Mouse (Mus musculus) lung, embryonic 16.5 days (tissue): Measurements from ENCODE around the gene Col9a1. TPM values are rescaled to one million over a fixed set of nuclear protein-coding genes. Genes with fewer than 3 reads are reported as not detected.

Experiments used
- ATAC-seq: fragments of 200-750 bp; cut with Nextera tagmentation; 2 replicates; pipeline ENCODE4 v1.8.0; 2017; ENCODE audit warnings: low read depth, mild to moderate bottlenecking, moderate library complexity
- H3K27ac ChIP-seq: fragments of 300-500 bp; sonication (generic); 2 replicates; pipeline ENCODE4 v1.5.1; 2014; ENCODE audit warnings: mild to moderate bottlenecking, control low read depth, low read length
- H3K27me3 ChIP-seq: fragments of 300-500 bp; sonication (generic); 2 replicates; pipeline ENCODE4 v1.6.1; 2014; ENCODE audit warnings: low read depth, low read length, mixed read lengths; ENCODE audit not compliant: control insufficient read depth, insufficient read depth
- H3K36me3 ChIP-seq: fragments of 300-500 bp; sonication (generic); 2 replicates; pipeline ENCODE4 v1.6.1; 2014; ENCODE audit warnings: low read length; ENCODE audit not compliant: control insufficient read depth, insufficient read depth
- H3K4me1 ChIP-seq: fragments of 300-500 bp; sonication (generic); replicated peaks from 2 replicates; pipeline ENCODE4 v1.6.1; 2014; ENCODE audit warnings: low read length, mixed read lengths; ENCODE audit not compliant: control insufficient read depth, insufficient read depth
- H3K4me2 ChIP-seq: fragments of 300-500 bp; sonication (generic); 2 replicates; pipeline ENCODE4 v1.6.1; 2014; ENCODE audit warnings: low read depth, low read length, control low read depth
- H3K4me3 ChIP-seq: fragments of 300-500 bp; sonication (generic); 2 replicates; pipeline ENCODE4 v1.5.1; 2014; ENCODE audit warnings: mild to moderate bottlenecking, low read length, control low read depth
- H3K9ac ChIP-seq: fragments of 300-500 bp; sonication (generic); 2 replicates; pipeline ENCODE4 v1.6.1; 2014; ENCODE audit warnings: low read length, control low read depth
- H3K9me3 ChIP-seq: fragments of 300-500 bp; sonication (generic); 2 replicates; pipeline ENCODE4 v1.6.1; 2016; ENCODE audit warnings: low read length; ENCODE audit not compliant: control insufficient read depth
- WGBS: fragments of 180-500 bp; shearing (Covaris S2); extraction: QIAGEN DNeasy Blood & Tissue Kit; methylation state at CpG from one replicate; pipeline ENCODE4 v1.1.7; 2014; 5-methylcytosine and 5-hydroxymethylcytosine counted together
- polyA plus RNA-seq: library from polyadenylated mRNA; unstranded; fragments of >200 nt; fragmentation: Nextera tagmentation; extraction: Ambion mirVana; gene quantifications from 2 replicates; pipeline ENCODE4 v1.2.1, GENCODE M21; 2015

Col9a1 gene
- polyA plus RNA-seq, 1 experiment from 2014 or later, result 13.1 TPM

GRCm38 (mm10) chr1:24195070-24195840 is 17.8 kb downstream of the Col9a1 start:
- Histone ChIP-seq H3K4me2 (peak overlapping the region; percentile 32), H3K27me3 (no peaks in the 10 kb centered on the region), H3K4me1 (peaks cover 4% of the 10 kb centered on the region), H3K27ac (peak overlapping the region; percentile 8), H3K4me3 (peak overlapping the region; percentile 16; the same call in 1 of the 2 replicates), H3K9me3 (no peaks in the 10 kb centered on the region), H3K9ac (no peak overlapping the region), H3K36me3 (no peaks in the 10 kb centered on the region)
- peak; percentile 43; the same call in 1 of the 2 replicates for ATAC-seq
- WGBS, result 19% methylated on average over 12 of the region's 12 CpGs

GRCm38 (mm10) chr1:24195951-24196517 is 18.6 kb downstream of the Col9a1 start:
- Histone ChIP-seq H3K9me3 (no peaks in the 10 kb centered on the region), H3K27ac (no peak overlapping the region; the same call in 1 of the 2 replicates), H3K4me2 (peak overlapping the region; percentile 32), H3K36me3 (no peaks in the 10 kb centered on the region), H3K27me3 (no peaks in the 10 kb centered on the region), H3K4me3 (no peak overlapping the region), H3K4me1 (peaks cover 4% of the 10 kb centered on the region), H3K9ac (no peak overlapping the region)
- peak; percentile 65 for ATAC-seq
- WGBS, result 24% methylated on average over 3 of the region's 3 CpGs

GRCm38 (mm10) chr1:24211621-24212385 is 34.4 kb downstream of the Col9a1 start:
- H3K9me3 ChIP-seq, result no peaks in the 10 kb centered on the region; the same call in 1 of the 2 replicates
- H3K27me3 ChIP-seq, result no peaks in the 10 kb centered on the region
- H3K36me3 ChIP-seq, result no peaks in the 10 kb centered on the region
- WGBS, result 64% methylated on average over 9 of the region's 9 CpGs
- H3K4me2 ChIP-seq, result no peak overlapping the region
- no peak for ATAC-seq
- H3K4me1 ChIP-seq, result no peaks in the 10 kb centered on the region
- H3K4me3 ChIP-seq, result no peak overlapping the region
- no peak overlapping the region for H3K27ac ChIP-seq
- no peak overlapping the region for H3K9ac ChIP-seq

GRCm38 (mm10) chr1:24219041-24219440 is 41.6 kb downstream of the Col9a1 start:
- ATAC-seq, result 0 out of 2 replicates have a peak, but pooled peaks have one; percentile 70
- Histone ChIP-seq H3K9ac (no peak overlapping the region), H3K4me1 (no peaks in the 10 kb centered on the region), H3K9me3 (no peaks in the 10 kb centered on the region), H3K27me3 (no peaks in the 10 kb centered on the region), H3K4me2 (no peak overlapping the region), H3K27ac (no peak overlapping the region), H3K4me3 (no peak overlapping the region), H3K36me3 (no peaks in the 10 kb centered on the region)
- WGBS, result 37% methylated on average over 6 of the region's 6 CpGs

GRCm38 (mm10) chr1:24222231-24222630 is 44.8 kb downstream of the Col9a1 start:
- Histone ChIP-seq H3K36me3 (no peaks in the 10 kb centered on the region), H3K27me3 (no peaks in the 10 kb centered on the region), H3K4me2 (no peak overlapping the region), H3K9me3 (no peaks in the 10 kb centered on the region), H3K4me1 (peaks cover 9% of the 10 kb centered on the region), H3K27ac (no peak overlapping the region), H3K9ac (no peak overlapping the region), H3K4me3 (no peak overlapping the region)
- WGBS, result 79% methylated on average over 2 of the region's 2 CpGs
- ATAC-seq, result no peak

GRCm38 (mm10) chr1:24222981-24223612 is 45.7 kb downstream of the Col9a1 start:
- ATAC-seq, result no peak
- H3K4me1 ChIP-seq, result peaks cover 11% of the 10 kb centered on the region
- H3K27ac ChIP-seq, result no peak overlapping the region
- no peak overlapping the region for H3K4me3 ChIP-seq
- no peaks in the 10 kb centered on the region for H3K9me3 ChIP-seq
- H3K27me3 ChIP-seq, result no peaks in the 10 kb centered on the region
- H3K9ac ChIP-seq, result no peak overlapping the region
- WGBS, result 90% methylated on average over 8 of the region's 8 CpGs
- H3K36me3 ChIP-seq, result no peaks in the 10 kb centered on the region
- no peak overlapping the region for H3K4me2 ChIP-seq

GRCm38 (mm10) chr1:24225825-24226526 is 48.6 kb downstream of the Col9a1 start:
- no peak overlapping the region for H3K4me3 ChIP-seq
- peak overlapping the region; percentile 37; the same call in 1 of the 2 replicates for H3K27ac ChIP-seq
- peak; percentile 83 for ATAC-seq
- no peaks in the 10 kb centered on the region for H3K36me3 ChIP-seq
- WGBS, result 71% methylated on average over 4 of the region's 4 CpGs
- H3K4me2 ChIP-seq, result no peak overlapping the region
- H3K27me3 ChIP-seq, result no peaks in the 10 kb centered on the region
- H3K4me1 ChIP-seq, result peaks cover 16% of the 10 kb centered on the region
- H3K9me3 ChIP-seq, result no peaks in the 10 kb centered on the region
- no peak overlapping the region for H3K9ac ChIP-seq

- H3K27me3 ChIP-seq, result no peaks in the 10 kb centered on the region
- no peaks in the 10 kb centered on the region for H3K36me3 ChIP-seq
- peak; percentile 59 for ATAC-seq
- peaks cover 20% of the 10 kb centered on the region for H3K4me1 ChIP-seq
- H3K9me3 ChIP-seq, result no peaks in the 10 kb centered on the region
- no peak overlapping the region for H3K4me3 ChIP-seq
- H3K9ac ChIP-seq, result no peak overlapping the region
- no peak overlapping the region for H3K4me2 ChIP-seq
- peak overlapping the region; percentile 43; the same call in 1 of the 2 replicates for H3K27ac ChIP-seq
- 37% methylated on average over 6 of the region's 6 CpGs for WGBS
Observed at GRCm38 (mm10) chr1:24226941-24227711, 49.7 kb downstream of the Col9a1 start.
